Mouse (Mus musculus) C2C12 (cell line): ENCODE data around the gene Nemp2.

ENCODE experiments used
- CEBPB ChIP-seq: IDR thresholded peaks from one replicate; pipeline ENCODE4 v1.6.1; 2011; ENCODE audit warnings: low read depth, mild to moderate bottlenecking, control low read depth, moderate library complexity
- CTCF ChIP-seq: IDR thresholded peaks from one replicate; pipeline ENCODE4 v1.5.1; 2011; ENCODE audit not compliant: control insufficient read depth, insufficient read depth, insufficient read length
- FOSL1 ChIP-seq: IDR thresholded peaks from one replicate; pipeline ENCODE4 v1.8.0; 2011; ENCODE audit warnings: mild to moderate bottlenecking, low read length; ENCODE audit not compliant: poor library complexity, insufficient read depth, severe bottlenecking
- MAX ChIP-seq: IDR thresholded peaks from one replicate; pipeline ENCODE4 v1.6.1; 2011; ENCODE audit warnings: mild to moderate bottlenecking, control low read depth
- MYOD1 ChIP-seq: IDR thresholded peaks from one replicate; pipeline ENCODE4 v1.6.1; 2011; ENCODE audit warnings: low read depth; ENCODE audit not compliant: control insufficient read depth, insufficient read length
- MYOG ChIP-seq: IDR thresholded peaks from one replicate; pipeline ENCODE4 v1.6.1; 2011; ENCODE audit not compliant: control insufficient read depth, insufficient read length; ENCODE audit errors: extremely low read depth
- USF1 ChIP-seq: IDR thresholded peaks from one replicate; pipeline ENCODE4 v1.6.1; 2011; ENCODE audit warnings: low read depth, mild to moderate bottlenecking, control low read depth, moderate library complexity

DNA sequence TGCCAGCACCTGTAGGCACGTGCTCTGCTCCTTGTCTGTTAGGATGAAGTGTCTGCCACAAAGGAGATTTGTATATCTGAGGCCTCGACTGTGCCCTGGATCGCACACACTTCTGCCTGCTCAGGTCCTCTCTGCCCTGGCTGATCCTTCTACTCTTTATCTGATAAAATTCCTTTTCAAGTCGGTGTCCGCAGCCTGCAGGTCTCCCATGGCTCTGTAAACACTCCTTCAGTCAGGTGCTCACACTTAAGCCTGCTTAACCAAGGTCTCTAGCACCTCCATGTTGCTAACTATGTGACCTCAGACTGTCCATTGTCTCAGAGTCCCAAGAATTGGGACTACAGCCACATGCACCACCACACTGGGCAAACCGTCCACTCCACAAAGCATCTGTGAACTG is 9.8 kb downstream of the Nemp2 start:
- no peak for TF ChIP-seq CTCF
- TF ChIP-seq USF1 = no peak
- no peak for TF ChIP-seq MAX
- no peak for TF ChIP-seq MYOG
- TF ChIP-seq CEBPB = no peak
- no peak for TF ChIP-seq MYOD1
- TF ChIP-seq FOSL1 = no peak
